Comparison of ENCODE assay signal across 29 mouse cellular contexts in the genomic region with DNA sequence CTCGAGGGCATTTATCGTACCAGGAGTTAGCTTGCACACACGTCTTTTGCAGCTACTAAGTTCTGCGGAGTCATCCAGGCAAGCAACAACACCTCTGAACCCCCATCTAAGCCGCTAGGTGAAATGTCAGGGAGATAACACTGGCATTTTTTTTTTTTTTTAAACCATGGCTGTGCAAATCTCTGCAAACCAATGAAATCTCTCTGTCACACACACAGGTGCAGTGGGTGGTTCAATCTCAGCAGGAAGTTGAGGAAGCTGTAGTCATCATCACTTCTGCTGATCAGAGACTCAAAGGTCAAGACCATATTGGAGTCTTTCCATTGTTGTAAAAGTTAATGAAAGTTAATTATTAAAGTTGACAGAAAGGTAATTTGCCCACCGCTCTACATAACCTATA. TPM values are rescaled to one million over a fixed set of nuclear protein-coding genes. Genes with fewer than 3 reads are reported as not detected.
DNase-seq lines count a peak whose midpoint lies in the region; ATAC-seq and TF ChIP-seq lines count a peak whose summit lies in the region.
"Had no signal": no experiment of that assay in that cellular context is flagged by ENCODE, and none has a peak within 500 bp of the region (broad histone marks: within the 10 kb centered on the region; RNA-seq: fewer than 3 reads in every experiment).

No protein-coding gene starts in this region.

- H3K9me3 ChIP-seq in intestine, embryonic 14.5 days (ENCODE audit: control insufficient read depth, low read length), result no peaks in the 10 kb centered on the region
- H3K9me3 ChIP-seq in intestine, embryonic 15.5 days, result no peaks in the 10 kb centered on the region
- no peaks in the 10 kb centered on the region for H3K9me3 ChIP-seq in stomach, embryonic 16.5 days (replicated peaks; ENCODE audit: control insufficient read depth, low read length)
- H3K9me3 ChIP-seq: embryonic facial prominence, embryonic 10.5 days; embryonic facial prominence, embryonic 13.5 days; forebrain, embryonic 10.5 days; forebrain, embryonic 13.5 days; heart, embryonic 13.5 days; hindbrain, embryonic 12.5 days; hindbrain, embryonic 15.5 days had no signal

- no peaks in the 10 kb centered on the region for H3K36me3 ChIP-seq in intestine, embryonic 14.5 days (ENCODE audit: control insufficient read depth, insufficient read depth, low read length)
- no peaks in the 10 kb centered on the region for H3K36me3 ChIP-seq in intestine, embryonic 15.5 days
- no peaks in the 10 kb centered on the region for H3K36me3 ChIP-seq in stomach, embryonic 16.5 days (ENCODE audit: control insufficient read depth, insufficient read depth, low read length)
- H3K36me3 ChIP-seq: embryonic facial prominence, embryonic 10.5 days; embryonic facial prominence, embryonic 13.5 days; forebrain, embryonic 10.5 days; heart, embryonic 13.5 days; hindbrain, embryonic 12.5 days; hindbrain, embryonic 15.5 days had no signal

- intact Hi-C loops in heart, postnatal 10 days (cut with DNase I), result no loop called here

- TF ChIP-seq CTCF in cerebellum, adult 2 months (IDR thresholded peaks at IDR 0.05; ENCODE audit: borderline replicate concordance, insufficient read depth, low read depth, low read length), result no peak

- H3K9ac ChIP-seq in intestine, embryonic 14.5 days (ENCODE audit: low read length), result no peak overlapping the region
- H3K9ac ChIP-seq in intestine, embryonic 15.5 days, result no peak overlapping the region
- no peak overlapping the region for H3K9ac ChIP-seq in stomach, embryonic 16.5 days (ENCODE audit: low read length)
- H3K9ac ChIP-seq: embryonic facial prominence, embryonic 13.5 days; forebrain, embryonic 13.5 days; heart, embryonic 13.5 days; hindbrain, embryonic 12.5 days; hindbrain, embryonic 15.5 days had no signal

- no peak overlapping the region for H3K4me3 ChIP-seq in intestine, embryonic 14.5 days (ENCODE audit: low read depth, low read length)
- H3K4me3 ChIP-seq in intestine, embryonic 15.5 days (replicated peaks), result no peak overlapping the region
- H3K4me3 ChIP-seq in stomach, embryonic 16.5 days (replicated peaks; ENCODE audit: low read length), result no peak overlapping the region
- H3K4me3 ChIP-seq in cerebellum, adult 2 months (replicated peaks; ENCODE audit: insufficient read depth, low read depth, low read length), result no peak overlapping the region
- H3K4me3 ChIP-seq: embryonic facial prominence, embryonic 10.5 days; embryonic facial prominence, embryonic 13.5 days; forebrain, embryonic 10.5 days; forebrain, embryonic 13.5 days; heart, embryonic 13.5 days; hindbrain, embryonic 12.5 days; hindbrain, embryonic 15.5 days had no signal

- TF ChIP-seq POLR2A in cerebellum, adult 2 months (IDR thresholded peaks at IDR 0.05; ENCODE audit: borderline replicate concordance, insufficient read depth, low read length), result no peak

- H3K27ac ChIP-seq in intestine, embryonic 14.5 days (ENCODE audit: low read depth), result no peak overlapping the region
- peak overlapping the region; percentile 73 for H3K27ac ChIP-seq in intestine, embryonic 15.5 days
- H3K27ac ChIP-seq in stomach, embryonic 16.5 days (ENCODE audit: low read length), result no peak overlapping the region; the same call in 1 of the 2 replicates
- H3K27ac ChIP-seq in cerebellum, adult 2 months (ENCODE audit: insufficient read depth, low read length), result no peak overlapping the region
- H3K27ac ChIP-seq: embryonic facial prominence, embryonic 10.5 days; embryonic facial prominence, embryonic 13.5 days; forebrain, embryonic 10.5 days; forebrain, embryonic 13.5 days; heart, embryonic 13.5 days; hindbrain, embryonic 12.5 days; hindbrain, embryonic 15.5 days had no signal

- no peak overlapping the region for H3K4me2 ChIP-seq in intestine, embryonic 14.5 days (ENCODE audit: low read length)
- peak overlapping the region; percentile 31 for H3K4me2 ChIP-seq in intestine, embryonic 15.5 days (replicated peaks)
- H3K4me2 ChIP-seq in stomach, embryonic 16.5 days (ENCODE audit: low read depth, low read length), result no peak overlapping the region
- H3K4me2 ChIP-seq: embryonic facial prominence, embryonic 13.5 days; forebrain, embryonic 13.5 days; heart, embryonic 13.5 days; hindbrain, embryonic 12.5 days; hindbrain, embryonic 15.5 days had no signal

- ATAC-seq in intestine, embryonic 14.5 days (replicated peaks; ENCODE audit: low FRiP score, low TSS enrichment, low read depth), result peak; percentile 58; the same call in 1 of the 2 replicates
- ATAC-seq in intestine, embryonic 15.5 days, result peak; percentile 93
- peak; percentile 62; the same call in 1 of the 2 replicates for ATAC-seq in stomach, embryonic 16.5 days (ENCODE audit: insufficient read depth, low FRiP score)
- ATAC-seq: CD4-positive, CD25-positive, alpha-beta regulatory T cell, adult 4 months; forebrain, embryonic 13.5 days; forebrain, embryonic 16.5 days had no signal

- H3K27me3 ChIP-seq in intestine, embryonic 14.5 days (replicated peaks; ENCODE audit: control insufficient read depth, insufficient read depth, low read length), result no peaks in the 10 kb centered on the region
- H3K27me3 ChIP-seq in intestine, embryonic 15.5 days (replicated peaks), result no peaks in the 10 kb centered on the region
- no peaks in the 10 kb centered on the region for H3K27me3 ChIP-seq in stomach, embryonic 16.5 days (ENCODE audit: control insufficient read depth, insufficient read depth, low read length)
- no peaks in the 10 kb centered on the region for H3K27me3 ChIP-seq in cerebellum, adult 2 months (ENCODE audit: control insufficient read depth, insufficient read depth, low read length)
- H3K27me3 ChIP-seq: forebrain, embryonic 13.5 days; hindbrain, embryonic 12.5 days; hindbrain, embryonic 15.5 days had no signal

- 46% methylated on average over 6 of the region's 6 CpGs for WGBS in intestine, embryonic 14.5 days
- WGBS in intestine, embryonic 15.5 days, result 40% methylated on average over 6 of the region's 6 CpGs
- WGBS in large intestine, adult 2 months, result 25% methylated on average over 6 of the region's 6 CpGs
- WGBS in stomach, embryonic 16.5 days, result 57% methylated on average over 6 of the region's 6 CpGs
- 78% methylated on average over 6 of the region's 6 CpGs for whole genome bisulfite sequencing in cerebellum, adult 2 months

- no peak for DNase-seq in intestine, embryonic 14.5 days (ENCODE audit: low spot score)
- DNase-seq in large intestine, adult 2 months (ENCODE audit: low read depth, low spot score), result peak; percentile 54
- DNase-seq in heart, postnatal 10 days, result no peak
- no peak for DNase-seq in cerebellum, adult 2 months
- DNase-seq in kidney, postnatal 10 days, result no peak
- DNase-seq: adrenal gland, adult 2 months; adrenal gland, postnatal 14 days; cerebellum, adult 11 months; cerebellum, adult 8-10 months; cerebellum, postnatal 10 days; cerebellum, postnatal 36 days; embryo, embryonic 11 days; gastrocnemius, postnatal 10 days had no signal

- no peaks in the 10 kb centered on the region for H3K4me1 ChIP-seq in intestine, embryonic 14.5 days (replicated peaks; ENCODE audit: control insufficient read depth, insufficient read depth, low read length)
- 0 out of 2 replicates have a peak, but pooled peaks cover 2% of the 10 kb centered on the region for H3K4me1 ChIP-seq in intestine, embryonic 15.5 days (replicated peaks)
- H3K4me1 ChIP-seq in stomach, embryonic 16.5 days (ENCODE audit: control insufficient read depth, insufficient read depth, low read length), result no peaks in the 10 kb centered on the region
- no peaks in the 10 kb centered on the region for H3K4me1 ChIP-seq in cerebellum, adult 2 months (ENCODE audit: control insufficient read depth, insufficient read depth, low read length)
- H3K4me1 ChIP-seq: embryonic facial prominence, embryonic 10.5 days; embryonic facial prominence, embryonic 13.5 days; forebrain, embryonic 10.5 days; forebrain, embryonic 13.5 days; hindbrain, embryonic 12.5 days; hindbrain, embryonic 15.5 days had no signal

RNA-seq across cellular contexts. Expression of a gene that starts 47.1 kb away (rescaled TPM):
- 0.58 and 0.99 TPM in 2 replicates for polyA plus RNA-seq in intestine, embryonic 14.5 days (2014; fragmentation: Nextera tagmentation; extraction: Ambion mirVana)
- polyA plus RNA-seq in intestine, embryonic 15.5 days (2015; fragmentation: Nextera tagmentation; extraction: Ambion mirVana), result 12.5 and 13.4 TPM in 2 replicates
- polyA plus RNA-seq in large intestine, adult 2 months (2012; rRNA removed), result 25.3 and 57.8 TPM in 2 replicates
- polyA plus RNA-seq in stomach, embryonic 16.5 days (2015; fragmentation: Nextera tagmentation; extraction: Ambion mirVana), result 3.7 and 4.9 TPM in 2 replicates
- 1 to 10 TPM; 1.4 to 1.5 TPM for total RNA-seq in heart, postnatal 10 days (2021)
- 0.08 TPM in 2 replicates for polyA plus RNA-seq in cerebellum, adult 2 months (2012; rRNA removed)
- total RNA-seq: gastrocnemius, adult 18-20 months; gastrocnemius, postnatal 10 days; gastrocnemius, postnatal 4 days; hematopoietic stem cell, adult 5-6 weeks; MEL had no signal
- polyA plus RNA-seq: adrenal gland, adult 2 months; C2C12; CD4-positive, CD25-positive, alpha-beta regulatory T cell, adult 4 months; embryonic facial prominence, embryonic 10.5 days; embryonic facial prominence, embryonic 13.5 days; forebrain, embryonic 10.5 days; heart, embryonic 13.5 days; hindbrain, embryonic 12.5 days; hindbrain, embryonic 15.5 days had no signal
